Mouse (Mus musculus) neural tube, embryonic 11.5 days (tissue): Measurements from ENCODE around the gene Stk11. TPM values are rescaled to one million over a fixed set of nuclear protein-coding genes. Genes with fewer than 3 reads are reported as not detected.

Source experiments
- ATAC-seq: fragments of 200-750 bp; cut with Nextera tagmentation; 2 replicates; pipeline ENCODE4 v1.8.0; 2017; ENCODE audit warnings: moderate number of reproducible peaks, mild to moderate bottlenecking, moderate TSS enrichment, moderate library complexity; ENCODE audit not compliant: insufficient read depth, low FRiP score, low TSS enrichment
- DNase-seq: peaks from one replicate; pipeline ENCODE4 v3.0.0-alpha.2; 2015; ENCODE audit warnings: low spot score
- H3K27ac ChIP-seq: fragments of 300-500 bp; sonication (generic); 2 replicates; pipeline ENCODE4 v1.5.1; 2014; ENCODE audit warnings: low read depth, mild to moderate bottlenecking, low read length
- H3K27me3 ChIP-seq: fragments of 300-500 bp; sonication (generic); 2 replicates; pipeline ENCODE4 v1.6.1; 2014; ENCODE audit warnings: mild to moderate bottlenecking, low read length, mixed read lengths; ENCODE audit not compliant: control insufficient read depth, insufficient read depth
- H3K36me3 ChIP-seq: fragments of 300-500 bp; sonication (generic); 2 replicates; pipeline ENCODE4 v1.6.1; 2014; ENCODE audit warnings: mild to moderate bottlenecking, low read length, moderate library complexity, mixed read lengths; ENCODE audit not compliant: control insufficient read depth, insufficient read depth
- H3K4me1 ChIP-seq: fragments of 300-500 bp; sonication (generic); 2 replicates; pipeline ENCODE4 v1.6.1; 2014; ENCODE audit warnings: low read length, mixed read lengths; ENCODE audit not compliant: control insufficient read depth, insufficient read depth
- H3K4me2 ChIP-seq: fragments of 300-500 bp; sonication (generic); 2 replicates; pipeline ENCODE4 v1.6.1; 2014; ENCODE audit warnings: low read depth, mild to moderate bottlenecking, moderate library complexity
- H3K4me3 ChIP-seq: fragments of 300-500 bp; sonication (generic); 2 replicates; pipeline ENCODE4 v1.5.1; 2014; ENCODE audit warnings: low read depth, low read length
- H3K9ac ChIP-seq: fragments of 300-500 bp; sonication (generic); 2 replicates; pipeline ENCODE4 v1.6.1; 2014; ENCODE audit warnings: mild to moderate bottlenecking, low read length
- H3K9me3 ChIP-seq: fragments of 300-500 bp; sonication (generic); 2 replicates; pipeline ENCODE4 v1.6.1; 2016; ENCODE audit warnings: low read length; ENCODE audit not compliant: control insufficient read depth
- WGBS: fragments of 180-500 bp; shearing (Covaris S2); extraction: QIAGEN DNeasy Blood & Tissue Kit; methylation state at CpG from one replicate; pipeline ENCODE4 v1.1.7; 2014; 5-methylcytosine and 5-hydroxymethylcytosine counted together
- polyA plus RNA-seq: library from polyadenylated mRNA; unstranded; fragments of >200 nt; fragmentation: Nextera tagmentation; extraction: Ambion mirVana; gene quantifications from 2 replicates; pipeline ENCODE4 v1.2.1, GENCODE M21; 2014

The Stk11 gene
- polyA plus RNA-seq, 1 experiment from 2014 or later, result 23.5 TPM

GRCm38 (mm10) chr10:80076386-80076785, 39.2 kb upstream of the Stk11 start:
- no peak for ATAC-seq
- no peak overlapping the region for H3K9ac ChIP-seq

GRCm38 (mm10) chr10:80077312-80077711, 38.3 kb upstream of the Stk11 start:
- no peaks in the 10 kb centered on the region for H3K4me1 ChIP-seq
- no peak overlapping the region for H3K4me3 ChIP-seq
- H3K9ac ChIP-seq, result no peak overlapping the region
- WGBS, result 93% methylated on average over 5 of the region's 5 CpGs
- ATAC-seq (no peak), DNase-seq (no peak)
- no peak overlapping the region for H3K27ac ChIP-seq
- no peaks in the 10 kb centered on the region for H3K9me3 ChIP-seq
- no peaks in the 10 kb centered on the region for H3K27me3 ChIP-seq
- H3K36me3 ChIP-seq, result peaks cover 2% of the 10 kb centered on the region
- H3K4me2 ChIP-seq, result no peak overlapping the region

More at GRCm38 (mm10) chr10:80076386-80076785, 39.2 kb upstream of the Stk11 start:
- H3K36me3 ChIP-seq, result peaks cover 2% of the 10 kb centered on the region
- no peak overlapping the region for H3K27ac ChIP-seq
- DNase-seq, result no peak
- H3K4me1 ChIP-seq, result no peaks in the 10 kb centered on the region
- 94% methylated on average over 4 of the region's 4 CpGs for WGBS
- H3K9me3 ChIP-seq, result no peaks in the 10 kb centered on the region
- H3K27me3 ChIP-seq, result no peaks in the 10 kb centered on the region
- no peak overlapping the region for H3K4me3 ChIP-seq
- H3K4me2 ChIP-seq, result no peak overlapping the region

- WGBS, result 88% methylated on average over 1 of the region's 1 CpGs
- H3K4me3 ChIP-seq, result no peak overlapping the region
- H3K4me1 ChIP-seq, result no peaks in the 10 kb centered on the region
- H3K36me3 ChIP-seq, result peaks cover 2% of the 10 kb centered on the region
- H3K9ac ChIP-seq, result no peak overlapping the region
- H3K9me3 ChIP-seq, result no peaks in the 10 kb centered on the region
- no peak overlapping the region for H3K27ac ChIP-seq
- no peak for ATAC-seq
- no peak for DNase-seq
- no peaks in the 10 kb centered on the region for H3K27me3 ChIP-seq
- H3K4me2 ChIP-seq, result no peak overlapping the region
These were observed 37.2 kb upstream of the Stk11 start for GRCm38 (mm10) chr10:80078366-80078765.

GRCm38 (mm10) chr10:80080396-80081070, 35.1 kb upstream of the Stk11 start:
- no peaks in the 10 kb centered on the region for H3K27me3 ChIP-seq
- H3K36me3 ChIP-seq, result peaks cover 2% of the 10 kb centered on the region
- no peak overlapping the region for H3K4me2 ChIP-seq
- H3K27ac ChIP-seq, result no peak overlapping the region
- H3K4me3 ChIP-seq, result no peak overlapping the region
- H3K9me3 ChIP-seq, result no peaks in the 10 kb centered on the region
- no peaks in the 10 kb centered on the region for H3K4me1 ChIP-seq
- no peak for DNase-seq
- 88% methylated on average over 16 of the region's 16 CpGs for WGBS
- H3K9ac ChIP-seq, result no peak overlapping the region
- ATAC-seq, result no peak

GRCm38 (mm10) chr10:80081075-80081474, 34.5 kb upstream of the Stk11 start:
- no peak for DNase-seq
- Histone ChIP-seq H3K27me3 (no peaks in the 10 kb centered on the region), H3K36me3 (peaks cover 2% of the 10 kb centered on the region), H3K4me2 (no peak overlapping the region), H3K9ac (no peak overlapping the region), H3K9me3 (no peaks in the 10 kb centered on the region), H3K4me3 (no peak overlapping the region), H3K4me1 (no peaks in the 10 kb centered on the region), H3K27ac (no peak overlapping the region)
- WGBS, result 72% methylated on average over 3 of the region's 3 CpGs
- no peak for ATAC-seq

- Histone ChIP-seq H3K36me3 (no peaks in the 10 kb centered on the region; the same call in 1 of the 2 replicates), H3K4me3 (no peak overlapping the region), H3K9me3 (no peaks in the 10 kb centered on the region), H3K27me3 (no peaks in the 10 kb centered on the region), H3K4me2 (no peak overlapping the region), H3K9ac (no peak overlapping the region), H3K4me1 (no peaks in the 10 kb centered on the region), H3K27ac (no peak overlapping the region)
- ATAC-seq, result no peak
- WGBS, result 83% methylated on average over 9 of the region's 9 CpGs
- no peak for DNase-seq
These were observed 30.7 kb upstream of the Stk11 start for GRCm38 (mm10) chr10:80084817-80085487.

GRCm38 (mm10) chr10:80086847-80087246, 28.8 kb upstream of the Stk11 start:
- Histone ChIP-seq H3K27ac (no peak overlapping the region), H3K4me3 (no peak overlapping the region), H3K27me3 (no peaks in the 10 kb centered on the region), H3K9me3 (no peaks in the 10 kb centered on the region), H3K36me3 (no peaks in the 10 kb centered on the region), H3K4me2 (no peak overlapping the region), H3K4me1 (no peaks in the 10 kb centered on the region), H3K9ac (no peak overlapping the region)
- ATAC-seq (no peak), DNase-seq (no peak)
- 78% methylated on average over 3 of the region's 3 CpGs for WGBS

GRCm38 (mm10) chr10:80087483-80087882, 28.1 kb upstream of the Stk11 start:
- DNase-seq (no peak), ATAC-seq (no peak)
- Histone ChIP-seq H3K4me1 (no peaks in the 10 kb centered on the region), H3K36me3 (no peaks in the 10 kb centered on the region), H3K9me3 (no peaks in the 10 kb centered on the region), H3K9ac (no peak overlapping the region), H3K27me3 (no peaks in the 10 kb centered on the region), H3K4me2 (no peak overlapping the region), H3K27ac (no peak overlapping the region), H3K4me3 (no peak overlapping the region)
- WGBS, result 94% methylated on average over 8 of the region's 8 CpGs

GRCm38 (mm10) chr10:80089146-80089545, 26.5 kb upstream of the Stk11 start:
- Histone ChIP-seq H3K4me2 (no peak overlapping the region), H3K4me3 (no peak overlapping the region), H3K9me3 (no peaks in the 10 kb centered on the region), H3K27me3 (no peaks in the 10 kb centered on the region), H3K9ac (no peak overlapping the region), H3K4me1 (no peaks in the 10 kb centered on the region), H3K27ac (no peak overlapping the region), H3K36me3 (no peaks in the 10 kb centered on the region)
- DNase-seq, result no peak
- WGBS, result 56% methylated on average over 4 of the region's 4 CpGs
- no peak for ATAC-seq
